ENCODE assay signal across 23 mouse cellular contexts in genomic region chr16:24603342-24603741, GRCm38 (mm10).
DNase-seq lines count a peak whose midpoint lies in the region; ATAC-seq and TF ChIP-seq lines count a peak whose summit lies in the region.
"Had no signal": no experiment of that assay in that cellular context is flagged by ENCODE, and none has a peak within 500 bp of the region (broad histone marks: within the 10 kb centered on the region; RNA-seq: fewer than 3 reads in every experiment).

No protein-coding gene starts in this region.

- no peak for TF ChIP-seq CTCF in spleen, adult 2 months (IDR thresholded peaks at IDR 0.05; ENCODE audit: extremely low read depth, insufficient read depth, insufficient read length, insufficient replicate concordance)
- TF ChIP-seq CTCF in CH12.LX (conservative IDR thresholded peaks at IDR 0.05 in 1 of 2, IDR thresholded peaks at IDR 0.05 in 1 of 2; ENCODE audit: low read depth in 2 of 2, low read length in 2 of 2): no peak

- peak in 1 of 2 experiments; percentile 37 for DNase-seq in spleen, adult 2 months (ENCODE audit: low read depth in 1 of 2, low spot score in 2 of 2)
- DNase-seq in spleen, postnatal 4 days (ENCODE audit: low spot score in 2 of 2): no peak
- peak; percentile 76 for DNase-seq in CH12.LX (ENCODE audit: extremely low read depth)
- no peak for DNase-seq in forebrain, embryonic 11.5 days (ENCODE audit: low spot score)
- no peak for DNase-seq in urinary bladder, postnatal 25 days (ENCODE audit: low spot score)
- DNase-seq: adrenal gland, postnatal 14 days; cerebellum, adult 11-12 months; cerebellum, adult 9-10 months; cerebellum, postnatal 36 days; gastrocnemius, adult 2 months; gastrocnemius, postnatal 25 days; heart, adult 18-20 months; heart, postnatal 10 days had no signal

- no peak for TF ChIP-seq EP300 in CH12.LX (IDR thresholded peaks at IDR 0.05; ENCODE audit: low read length)

- 29% methylated on average over 4 of the region's 4 CpGs for WGBS in spleen, adult 2 months
- WGBS in forebrain, embryonic 11.5 days: 88% methylated on average over 4 of the region's 4 CpGs
- 84% methylated on average over 4 of the region's 4 CpGs for WGBS in intestine, embryonic 16.5 days

- H3K27ac ChIP-seq in spleen, adult 2 months (ENCODE audit: insufficient read depth, low read length): peak overlapping the region; percentile 70
- no peak overlapping the region for H3K27ac ChIP-seq in CH12.LX (ENCODE audit: insufficient read depth, low read depth)
- no peak overlapping the region for H3K27ac ChIP-seq in forebrain, embryonic 11.5 days (ENCODE audit: low read depth, low read length)
- no peak overlapping the region for H3K27ac ChIP-seq in intestine, embryonic 16.5 days (ENCODE audit: low read length)
- H3K27ac ChIP-seq: embryonic facial prominence, embryonic 10.5 days; gastrocnemius, adult 2 months; heart, embryonic 10.5 days; hindbrain, embryonic 13.5 days; hindbrain, postnatal 0 days had no signal

- in situ Hi-C loops in CH12.LX (cut with MboI; ENCODE audit: low pct_ligation_motif_present, low pct_unique_long_range_greater_than_20kb, low sequenced_read_pairs): no loop called here

- no peaks in the 10 kb centered on the region for H3K36me3 ChIP-seq in spleen, adult 2 months (ENCODE audit: control insufficient read depth, insufficient read depth, low read length)
- no peaks in the 10 kb centered on the region for H3K36me3 ChIP-seq in CH12.LX (replicated peaks in 1 of 2; ENCODE audit: control insufficient read depth in 1 of 2, insufficient read depth in 1 of 2, low read length in 1 of 2)
- no peaks in the 10 kb centered on the region for H3K36me3 ChIP-seq in forebrain, embryonic 11.5 days (ENCODE audit: control insufficient read depth, insufficient read depth, low read length)
- H3K36me3 ChIP-seq in intestine, embryonic 16.5 days (ENCODE audit: control insufficient read depth, insufficient read depth, low read length): no peaks in the 10 kb centered on the region
- H3K36me3 ChIP-seq: embryonic facial prominence, embryonic 10.5 days; heart, embryonic 10.5 days; hindbrain, embryonic 13.5 days had no signal

- peaks cover 26% of the 10 kb centered on the region; the same call in 1 of the 2 replicates for H3K4me1 ChIP-seq in spleen, adult 2 months (ENCODE audit: control insufficient read depth, insufficient read depth, insufficient read length)
- H3K4me1 ChIP-seq in CH12.LX (ENCODE audit: control insufficient read depth in 1 of 2, insufficient read depth in 2 of 2): peaks cover 2 to 44% of the 10 kb centered on the region in 2 experiments; a peak in 2 of 4 replicates
- H3K4me1 ChIP-seq in forebrain, embryonic 11.5 days (replicated peaks; ENCODE audit: control insufficient read depth, insufficient read depth, low read length): no peaks in the 10 kb centered on the region
- H3K4me1 ChIP-seq in intestine, embryonic 16.5 days (ENCODE audit: control insufficient read depth, insufficient read depth, low read length): no peaks in the 10 kb centered on the region; the same call in 1 of the 2 replicates

- no peaks in the 10 kb centered on the region for H3K9me3 ChIP-seq in CH12.LX (replicated peaks; ENCODE audit: low read length)
- no peaks in the 10 kb centered on the region for H3K9me3 ChIP-seq in forebrain, embryonic 11.5 days (ENCODE audit: control insufficient read depth, low read length)
- no peaks in the 10 kb centered on the region for H3K9me3 ChIP-seq in intestine, embryonic 16.5 days (ENCODE audit: control insufficient read depth, low read length)
- H3K9me3 ChIP-seq: embryonic facial prominence, embryonic 10.5 days; heart, embryonic 10.5 days; hindbrain, embryonic 13.5 days had no signal

- TF ChIP-seq POLR2A in spleen, adult 2 months (IDR thresholded peaks at IDR 0.05; ENCODE audit: low read depth, low read length): no peak
- TF ChIP-seq POLR2A in CH12.LX (IDR thresholded peaks at IDR 0.05; ENCODE audit: low read depth, low read length): no peak

- H3K4me3 ChIP-seq in spleen, adult 2 months (ENCODE audit: extremely low read depth, insufficient read depth, insufficient read length): no peak overlapping the region
- H3K4me3 ChIP-seq in CH12.LX (replicated peaks in 1 of 3; ENCODE audit: low read depth in 2 of 3, low read length in 2 of 3, poor library complexity in 1 of 3): peak overlapping the region in 1 of 3 experiments; percentile 3
- no peak overlapping the region for H3K4me3 ChIP-seq in forebrain, embryonic 11.5 days (ENCODE audit: low read depth, low read length)
- no peak overlapping the region for H3K4me3 ChIP-seq in intestine, embryonic 16.5 days (ENCODE audit: low read length)
- H3K4me3 ChIP-seq: embryonic facial prominence, embryonic 10.5 days; gastrocnemius, adult 2 months; heart, embryonic 10.5 days; hindbrain, embryonic 13.5 days had no signal

- H3K4me2 ChIP-seq in CH12.LX (ENCODE audit: insufficient read depth, low read depth, poor library complexity, severe bottlenecking): peak overlapping the region; percentile 34; the same call in 1 of the 2 replicates
- H3K4me2 ChIP-seq in forebrain, embryonic 11.5 days (ENCODE audit: low read depth, low read length, severe bottlenecking): no peak overlapping the region
- no peak overlapping the region for H3K4me2 ChIP-seq in intestine, embryonic 16.5 days (ENCODE audit: low read depth, low read length)
- H3K4me2 ChIP-seq: hindbrain, embryonic 13.5 days had no signal

- H3K27me3 ChIP-seq in spleen, adult 2 months (ENCODE audit: control insufficient read depth, insufficient read depth, low read length): no peaks in the 10 kb centered on the region
- no peaks in the 10 kb centered on the region for H3K27me3 ChIP-seq in CH12.LX (replicated peaks)
- H3K27me3 ChIP-seq in forebrain, embryonic 11.5 days (ENCODE audit: control insufficient read depth, insufficient read depth, low read length): no peaks in the 10 kb centered on the region
- H3K27me3 ChIP-seq in intestine, embryonic 16.5 days (replicated peaks; ENCODE audit: control insufficient read depth, insufficient read depth, low read length): no peaks in the 10 kb centered on the region
- H3K27me3 ChIP-seq: hindbrain, embryonic 13.5 days; Patski had no signal

- peak; percentile 86 for ATAC-seq in granulocyte monocyte progenitor cell, adult 5-6 weeks (replicated peaks; ENCODE audit: poor library complexity, severe bottlenecking)
- ATAC-seq in neutrophil, adult 5-6 weeks (ENCODE audit: extremely low read depth, insufficient number of reproducible peaks, low FRiP score, poor library complexity, severe bottlenecking): peak; percentile 47; the same call in 1 of the 2 replicates
- ATAC-seq in forebrain, embryonic 11.5 days (replicated peaks; ENCODE audit: low FRiP score): no peak
- no peak for ATAC-seq in intestine, embryonic 16.5 days
- ATAC-seq: activated CD4-positive, CD25-positive, alpha-beta regulatory T cell, adult 4 months; forebrain, embryonic 14.5 days; hindbrain, postnatal 0 days; Patski had no signal

- dilution Hi-C loops in CH12.LX (cut with MboI; ENCODE audit: extremely low pct_ligation_motif_present, extremely low pct_unique_long_range_greater_than_20kb, low sequenced_read_pairs): no loop called here

- H3K79me2 ChIP-seq in CH12.LX (replicated peaks; ENCODE audit: control insufficient read depth, extremely low read depth, insufficient read depth, poor library complexity, severe bottlenecking): no peaks in the 10 kb centered on the region

- no peak overlapping the region for H3K9ac ChIP-seq in CH12.LX (ENCODE audit: insufficient read depth, low read depth)
- H3K9ac ChIP-seq in forebrain, embryonic 11.5 days (ENCODE audit: low read length): no peak overlapping the region
- H3K9ac ChIP-seq in intestine, embryonic 16.5 days (ENCODE audit: low read depth, low read length): no peak overlapping the region
- H3K9ac ChIP-seq: hindbrain, embryonic 13.5 days had no signal

- TF ChIP-seq RAD21 in CH12.LX (IDR thresholded peaks at IDR 0.05; ENCODE audit: low read depth, low read length): no peak; the same call in 1 of the 2 replicates

TF ChIP-seq in CH12.LX, 34 proteins besides CTCF, POLR2A, EP300 and RAD21:
- TF ChIP-seq MAZ (IDR thresholded peaks at IDR 0.05; ENCODE audit: low read depth, low read length): no peak
- no peak for TF ChIP-seq CHD1 (IDR thresholded peaks at IDR 0.05; ENCODE audit: low read depth, low read length)
- no peak for TF ChIP-seq SMC3 (IDR thresholded peaks at IDR 0.05; ENCODE audit: low read depth, low read length)
- TF ChIP-seq IRF4 (IDR thresholded peaks at IDR 0.05; ENCODE audit: low read depth, low read length): peak; percentile 31; the same call in 1 of the 2 replicates

Comparison
In these comparisons a context has a peak if more than half of its experiments do, and no peak if none do; other contexts are left out.
1. ATAC-seq: peak in granulocyte monocyte progenitor cell, adult 5-6 weeks (single experiment) and neutrophil, adult 5-6 weeks (single experiment); none in forebrain, embryonic 11.5 days (single experiment) and intestine, embryonic 16.5 days (single experiment).